Mouse (Mus musculus) c-Kit-positive CD71-positive TER-119-negative erythroid progenitor cells, embryonic 14.5 days (primary cell): ENCODE measurements around the gene 4921536K21Rik.
A peak's percentile ranks its signal among the peaks of the same experiment; 100 is the strongest.

Experiments
- DNase-seq: peaks from one replicate; pipeline ENCODE4 v3.0.0-alpha.2; 2013; ENCODE audit warnings: low read depth

Gene 4921536K21Rik

GRCm38 (mm10) chr11:3910513-3911310 is 15.8 kb upstream of the 4921536K21Rik start:
- no peak for DNase-seq

GRCm38 (mm10) chr11:3909236-3909635 is 14.3 kb upstream of the 4921536K21Rik start:
- DNase-seq: no peak

- no peak for DNase-seq
These were observed 10.5 kb upstream of the 4921536K21Rik start for GRCm38 (mm10) chr11:3905446-3905845.

GRCm38 (mm10) chr11:3904673-3905072 is 9.8 kb upstream of the 4921536K21Rik start:
- no peak for DNase-seq

- DNase-seq: no peak
These were observed 8.1 kb upstream of the 4921536K21Rik start for GRCm38 (mm10) chr11:3903046-3903445.

GRCm38 (mm10) chr11:3902516-3902915 is 7.6 kb upstream of the 4921536K21Rik start:
- DNase-seq: no peak

- no peak for DNase-seq
These were observed 5.4 kb upstream of the 4921536K21Rik start for GRCm38 (mm10) chr11:3900296-3900695.

GRCm38 (mm10) chr11:3895933-3896332 is 1.0 kb upstream of the 4921536K21Rik start:
- no peak for DNase-seq

- no peak for DNase-seq
These were observed 560 bp upstream of the 4921536K21Rik start for GRCm38 (mm10) chr11:3895458-3895857.

GRCm38 (mm10) chr11:3893970-3894369 is 928 bp downstream of the 4921536K21Rik start:
- no peak for DNase-seq

GRCm38 (mm10) chr11:3887331-3887730 is 7.6 kb downstream of the 4921536K21Rik start:
- peak; percentile 62 for DNase-seq

- no peak for DNase-seq
These were observed 11.2 kb downstream of the 4921536K21Rik start for GRCm38 (mm10) chr11:3883711-3884110.

GRCm38 (mm10) chr11:3879836-3880235 is 15.1 kb downstream of the 4921536K21Rik start:
- peak; percentile 69 for DNase-seq

- DNase-seq: no peak
These were observed 16.2 kb downstream of the 4921536K21Rik start for GRCm38 (mm10) chr11:3878660-3879059.

GRCm38 (mm10) chr11:3876419-3876818 is 18.5 kb downstream of the 4921536K21Rik start:
- no peak for DNase-seq

GRCm38 (mm10) chr11:3864343-3864742 is 30.6 kb downstream of the 4921536K21Rik start:
- no peak for DNase-seq

- DNase-seq: peak; percentile 40
These were observed 31.3 kb downstream of the 4921536K21Rik start, which contains the start of gene Osbp2 for GRCm38 (mm10) chr11:3863454-3864112. TSS of gene Osbp2 (minus strand) at chr11:3863903.

GRCm38 (mm10) chr11:3862661-3863453 is 32.0 kb downstream of the 4921536K21Rik start:
- DNase-seq: no peak

GRCm38 (mm10) chr11:3860361-3860760 is 34.5 kb downstream of the 4921536K21Rik start:
- DNase-seq: no peak

GRCm38 (mm10) chr11:3859778-3860177 is 35.1 kb downstream of the 4921536K21Rik start:
- no peak for DNase-seq

GRCm38 (mm10) chr11:3857902-3858301 is 37.0 kb downstream of the 4921536K21Rik start:
- no peak for DNase-seq

GRCm38 (mm10) chr11:3855846-3856245 is 39.1 kb downstream of the 4921536K21Rik start:
- no peak for DNase-seq
